In genomic region chr19:57098241-57099093, GRCm38 (mm10) we compare ENCODE assay signal across 8 mouse cellular contexts.
A peak's percentile ranks its signal among the peaks of the same experiment; 100 is the strongest.
DNase-seq lines count a peak whose midpoint lies in the region; TF ChIP-seq lines count a peak whose summit lies in the region.
"Had no signal": no experiment of that assay in that cellular context is flagged by ENCODE, and none has a peak within 500 bp of the region (broad histone marks: within the 10 kb centered on the region; RNA-seq: fewer than 3 reads in every experiment).

No protein-coding gene starts in this region.

- no peak overlapping the region for H3K4me3 ChIP-seq in cortical plate, adult 2 months (ENCODE audit: insufficient read depth, low read length)
- H3K4me3 ChIP-seq: megakaryocyte, embryonic 14.5 days had no signal

- DNase-seq in right cerebral cortex, adult 18-20 months: peak; percentile 79
- no peak for DNase-seq in right cerebral cortex, postnatal 14 days
- peak; percentile 91 for DNase-seq in heart, adult 9 months (ENCODE audit: low spot score in 2 of 2)
- DNase-seq in kidney, postnatal 4 days: peak; percentile 37 to 56
- peak; percentile 62 to 71 for DNase-seq in lung, postnatal 4 days
- DNase-seq in thymus, postnatal 14 days: no peak

- peak overlapping the region; percentile 89 for H3K27ac ChIP-seq in cortical plate, adult 2 months (ENCODE audit: insufficient read depth, low read length)

- peaks cover 4% of the 10 kb centered on the region for H3K4me1 ChIP-seq in cortical plate, adult 2 months (ENCODE audit: control insufficient read depth, insufficient read depth, low read length)

- TF ChIP-seq CTCF in cortical plate, adult 2 months (IDR thresholded peaks at IDR 0.05; ENCODE audit: extremely low read depth, insufficient read depth, low read length): no peak

- TF ChIP-seq POLR2A in cortical plate, adult 2 months (IDR thresholded peaks at IDR 0.05; ENCODE audit: extremely low read depth, insufficient read depth, low read length): no peak

Comparison
In these comparisons a context has a peak if more than half of its experiments do, and no peak if none do; other contexts are left out.
1. DNase-seq: peak in right cerebral cortex, adult 18-20 months (single experiment), heart, adult 9 months (2 of 2), kidney, postnatal 4 days (2 of 2) and lung, postnatal 4 days (2 of 2); none in right cerebral cortex, postnatal 14 days (single experiment) and thymus, postnatal 14 days (single experiment).